Mouse (Mus musculus) spleen, adult 2 months (tissue): Measurements from ENCODE around the gene Cfl1. TPM values are rescaled to one million over a fixed set of nuclear protein-coding genes. Genes with fewer than 3 reads are reported as not detected.

Source experiments
- DNase-seq, 2 experiments: peaks; one replicate each; pipeline versions ENCODE4 v3.0.0 to v3.0.0-alpha.2; 2012 to 2021; ENCODE audit warnings: low spot score in 2 of 2, low read depth in 1 of 2
- H3K27ac ChIP-seq: fragments of 200-500 bp; 2 replicates; pipeline ENCODE4 v1.5.1; 2012; ENCODE audit warnings: low read length, inconsistent platforms; ENCODE audit not compliant: insufficient read depth
- H3K27me3 ChIP-seq: fragments of 200-500 bp; 2 replicates; pipeline ENCODE4 v1.6.1; 2012; ENCODE audit warnings: mild to moderate bottlenecking, moderate library complexity, low read length, inconsistent platforms; ENCODE audit not compliant: control insufficient read depth, insufficient read depth
- H3K36me3 ChIP-seq: fragments of 200-500 bp; 2 replicates; pipeline ENCODE4 v1.6.1; 2012; ENCODE audit warnings: mild to moderate bottlenecking, low read length, inconsistent platforms; ENCODE audit not compliant: control insufficient read depth, insufficient read depth
- H3K4me1 ChIP-seq: fragments of 200-500 bp; 2 replicates; pipeline ENCODE4 v1.6.1; 2011; ENCODE audit warnings: inconsistent platforms; ENCODE audit not compliant: control insufficient read depth, insufficient read depth, insufficient read length
- H3K4me3 ChIP-seq: fragments of 200-500 bp; 2 replicates; pipeline ENCODE4 v1.5.1; 2011; ENCODE audit warnings: mild to moderate bottlenecking, inconsistent platforms; ENCODE audit not compliant: insufficient read depth, insufficient read length; ENCODE audit errors: extremely low read depth
- CTCF ChIP-seq: fragments of 200-500 bp; IDR thresholded peaks from 2 replicates; pipeline ENCODE4 v1.5.1; 2011; ENCODE audit warnings: mild to moderate bottlenecking, inconsistent platforms; ENCODE audit not compliant: insufficient read depth, insufficient read length, insufficient replicate concordance; ENCODE audit errors: extremely low read depth
- POLR2A ChIP-seq: fragments of 200-500 bp; IDR thresholded peaks from 2 replicates; pipeline ENCODE4 v1.6.1; 2011; ENCODE audit warnings: low read depth, low read length, inconsistent platforms
- WGBS: fragments of 180-500 bp; shearing (Covaris S2); methylation state at CpG from one replicate; pipeline ENCODE4 v1.1.7; 2018; 5-methylcytosine and 5-hydroxymethylcytosine counted together
- polyA plus RNA-seq: library from polyadenylated mRNA; depleted of rRNA; stranded (reverse); fragments of >200 nt; gene quantifications from 2 replicates; pipeline ENCODE4 v1.2.3, GENCODE M21; 2012

Cfl1 gene
- polyA plus RNA-seq, 1 experiment: 427 TPM

DNA sequence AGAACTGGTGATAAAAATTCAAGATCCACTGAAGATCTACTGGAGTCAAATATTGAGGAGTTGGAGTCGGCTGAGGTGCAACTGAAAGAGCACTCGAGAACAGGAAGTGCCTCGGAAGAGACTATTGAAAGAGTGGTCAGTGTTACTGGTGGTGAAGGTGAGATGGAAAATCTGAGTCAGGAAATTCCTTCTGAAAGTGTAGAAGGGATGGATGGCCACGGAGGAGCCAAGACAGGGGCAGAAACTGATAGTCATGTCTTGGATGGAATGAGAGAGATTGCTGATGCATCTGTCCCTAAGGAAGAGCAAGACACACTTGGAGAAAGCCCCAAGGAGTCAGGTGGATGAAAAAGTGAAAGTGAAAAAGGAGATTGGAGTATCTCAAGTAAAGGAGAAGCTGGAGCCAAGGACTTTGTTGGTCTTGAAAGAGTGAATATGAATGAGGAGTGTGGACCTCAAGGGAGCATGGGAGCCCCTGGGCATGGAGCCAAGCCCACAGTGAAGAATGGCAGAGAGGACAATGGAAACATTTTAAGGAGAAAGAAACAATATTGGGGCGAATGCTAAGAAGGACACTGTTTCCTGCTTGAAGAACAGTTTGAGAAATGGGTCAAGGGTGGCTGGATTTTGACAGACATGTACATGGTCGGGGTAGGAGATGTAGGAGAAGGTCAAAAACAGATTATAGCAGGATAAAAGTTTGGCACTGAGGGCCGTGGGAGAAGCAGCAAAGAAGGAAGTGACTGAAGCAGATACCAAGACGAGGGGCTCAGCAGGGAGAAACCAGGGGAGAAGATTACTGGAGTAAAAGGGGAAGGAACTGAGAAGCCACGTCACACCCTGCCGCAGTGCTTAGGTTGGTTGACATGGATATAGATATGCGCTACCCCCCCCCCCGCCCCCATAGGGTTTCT lies 22.1 kb downstream of the Cfl1 start:
- 5% methylated on average over 12 of the region's 12 CpGs for WGBS
- Histone ChIP-seq H3K27ac (peak overlapping the region; percentile 65), H3K36me3 (no peaks in the 10 kb centered on the region), H3K4me1 (peaks cover 7% of the 10 kb centered on the region; the same call in 1 of the 2 replicates), H3K27me3 (no peaks in the 10 kb centered on the region), H3K4me3 (peak overlapping the region; percentile 34)
- TF ChIP-seq POLR2A: no peak
- no peak for TF ChIP-seq CTCF
- peak; percentile 39 to 51 for DNase-seq

DNA sequence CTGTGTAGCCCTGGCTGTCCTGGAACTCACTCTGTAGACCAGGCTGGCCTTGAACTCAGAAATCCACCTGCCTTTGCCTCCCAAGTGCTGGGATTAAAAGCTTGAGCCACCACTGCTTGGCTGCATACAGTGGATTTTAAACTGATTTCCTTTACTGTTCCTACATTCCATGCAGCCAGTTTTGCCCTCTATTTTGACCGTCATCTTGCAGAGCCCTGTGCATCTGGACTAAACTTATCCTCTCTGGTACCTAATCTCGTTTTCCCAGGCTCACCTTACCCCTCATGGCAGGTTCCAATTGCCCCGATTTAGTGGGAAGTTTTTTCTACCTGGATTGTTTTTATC lies 22.7 kb downstream of the Cfl1 start:
- TF ChIP-seq POLR2A (no peak), CTCF (no peak)
- Histone ChIP-seq H3K27me3 (no peaks in the 10 kb centered on the region), H3K36me3 (no peaks in the 10 kb centered on the region), H3K4me1 (peaks cover 7% of the 10 kb centered on the region; the same call in 1 of the 2 replicates), H3K27ac (0 out of 2 replicates have a peak overlapping the region, but pooled peaks have one; percentile 8), H3K4me3 (no peak overlapping the region)
- WGBS: 56% methylated on average over 3 of the region's 3 CpGs
- no peak for DNase-seq

DNA sequence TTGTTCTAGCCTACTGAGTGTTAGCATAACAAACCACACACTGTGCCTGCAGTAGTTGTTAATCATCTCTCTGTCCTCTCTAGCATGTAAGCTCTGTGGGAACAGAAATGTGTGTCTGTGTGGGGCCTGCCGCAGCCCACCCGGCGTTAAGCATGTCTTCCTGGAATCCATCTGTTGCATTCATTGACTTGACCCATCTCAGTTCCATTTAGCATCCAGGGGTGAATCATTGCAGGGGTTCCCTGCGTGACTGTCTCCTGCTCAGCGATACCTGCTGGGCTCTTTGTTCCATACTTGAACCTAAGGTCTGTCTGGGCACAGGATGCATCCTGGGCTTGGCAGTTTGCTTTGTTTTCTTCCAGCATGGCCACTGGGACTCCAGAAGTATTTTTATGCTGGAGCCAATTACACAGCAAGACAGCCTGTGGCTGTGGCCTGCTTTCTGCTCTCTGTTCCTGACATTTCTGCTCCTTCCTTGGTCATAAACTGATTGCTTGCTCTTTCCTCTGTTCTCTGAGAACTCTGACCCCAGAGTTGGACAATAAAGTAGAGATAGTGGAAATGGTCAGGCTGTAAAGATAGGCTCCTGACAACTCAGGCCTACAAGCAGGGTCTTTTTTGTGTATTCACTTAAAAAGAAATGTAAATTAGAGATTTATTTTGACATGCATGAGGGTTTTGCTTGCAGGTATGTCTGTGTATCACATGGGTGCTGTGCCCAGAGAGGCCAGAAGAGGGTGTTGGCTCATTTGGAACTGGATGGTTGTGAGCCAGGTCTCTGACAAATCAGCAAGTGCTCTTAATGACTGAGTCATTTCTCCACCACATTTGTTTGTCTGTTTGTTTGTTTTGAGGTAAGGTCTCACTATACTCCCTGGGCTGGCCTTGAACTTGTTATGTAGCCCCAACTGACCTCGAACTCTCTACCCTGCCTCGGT lies 25.9 kb downstream of the Cfl1 start:
- DNase-seq: no peak
- Histone ChIP-seq H3K27me3 (no peaks in the 10 kb centered on the region), H3K36me3 (no peaks in the 10 kb centered on the region), H3K4me1 (peaks cover 6% of the 10 kb centered on the region; the same call in 1 of the 2 replicates), H3K27ac (no peak overlapping the region), H3K4me3 (no peak overlapping the region)
- 96% methylated on average over 7 of the region's 7 CpGs for WGBS
- no peak for TF ChIP-seq CTCF
- TF ChIP-seq POLR2A: no peak

GRCm38 (mm10) chr19:5516906-5517505 lies 26.8 kb downstream of the Cfl1 start:
- no peak overlapping the region for H3K27ac ChIP-seq
- H3K4me3 ChIP-seq: no peak overlapping the region
- DNase-seq: no peak
- no peaks in the 10 kb centered on the region for H3K36me3 ChIP-seq
- no peaks in the 10 kb centered on the region; the same call in 1 of the 2 replicates for H3K4me1 ChIP-seq
- no peak for TF ChIP-seq CTCF
- no peak for TF ChIP-seq POLR2A
- 94% methylated on average over 8 of the region's 8 CpGs for WGBS
- H3K27me3 ChIP-seq: no peaks in the 10 kb centered on the region

GRCm38 (mm10) chr19:5518721-5519120 lies 28.5 kb downstream of the Cfl1 start:
- TF ChIP-seq POLR2A (no peak), CTCF (no peak)
- Histone ChIP-seq H3K36me3 (no peaks in the 10 kb centered on the region), H3K27me3 (no peaks in the 10 kb centered on the region), H3K4me3 (no peak overlapping the region), H3K27ac (no peak overlapping the region), H3K4me1 (no peaks in the 10 kb centered on the region)
- DNase-seq: no peak
- WGBS: 92% methylated on average over 3 of the region's 3 CpGs

DNA sequence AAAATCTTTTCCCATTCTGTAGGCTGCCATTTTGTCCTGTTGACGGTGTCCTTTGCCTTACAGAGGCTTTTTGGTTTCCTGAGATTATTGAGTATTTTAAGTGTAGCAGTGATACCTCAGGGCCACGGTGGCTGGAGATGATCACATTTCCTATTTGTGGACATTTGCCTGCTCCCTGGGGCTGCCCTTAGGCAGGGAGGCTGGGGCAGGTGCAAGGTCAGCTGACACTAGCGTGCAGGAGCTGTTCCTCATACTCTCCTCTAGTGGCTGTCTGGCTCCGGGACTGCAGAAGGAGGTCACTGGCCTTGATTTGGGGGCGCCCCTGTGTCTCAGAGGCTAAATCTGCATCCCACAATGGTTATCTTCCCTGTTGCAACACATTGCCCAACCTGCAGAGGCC lies 34.9 kb downstream of the Cfl1 start:
- Histone ChIP-seq H3K27me3 (no peaks in the 10 kb centered on the region), H3K4me3 (no peak overlapping the region), H3K36me3 (no peaks in the 10 kb centered on the region), H3K27ac (no peak overlapping the region), H3K4me1 (peaks cover 5% of the 10 kb centered on the region; the same call in 1 of the 2 replicates)
- TF ChIP-seq CTCF: no peak
- no peak for TF ChIP-seq POLR2A
- 81% methylated on average over 5 of the region's 5 CpGs for whole genome bisulfite sequencing
- no peak for DNase-seq
